In the genomic region with DNA sequence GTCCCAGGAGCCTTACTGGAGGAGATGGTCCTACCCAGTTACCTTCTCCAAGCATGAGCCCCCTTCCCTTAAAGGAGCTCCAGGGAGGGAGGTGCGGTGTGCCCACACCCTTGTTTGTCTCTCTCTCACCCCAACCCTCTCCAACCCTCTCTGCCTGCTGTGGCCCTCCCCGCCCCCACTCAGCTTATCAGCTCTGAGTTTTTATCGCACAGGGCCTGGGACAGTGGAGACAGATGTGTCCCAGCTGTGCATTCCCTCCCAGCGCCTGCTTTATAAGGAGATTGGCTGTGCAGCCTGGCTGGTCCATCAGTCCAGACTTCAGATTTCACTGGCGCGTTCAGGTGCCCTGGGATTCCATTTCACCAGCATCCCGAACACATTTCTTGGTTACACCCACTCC, we compare ENCODE assay signal across 10 mouse cellular contexts.
A peak's percentile ranks its signal among the peaks of the same experiment; 100 is the strongest.
DNase-seq lines count a peak whose midpoint lies in the region; ATAC-seq and TF ChIP-seq lines count a peak whose summit lies in the region.
"Had no signal": no experiment of that assay in that cellular context is flagged by ENCODE, and none has a peak within 500 bp of the region (broad histone marks: within the 10 kb centered on the region; RNA-seq: fewer than 3 reads in every experiment).

No protein-coding gene starts in this region.

- no peak overlapping the region for H3K9ac ChIP-seq in limb, embryonic 11.5 days (ENCODE audit: low read length)

- H3K27me3 ChIP-seq in heart, embryonic 10.5 days (ENCODE audit: insufficient read depth, poor library complexity, severe bottlenecking), result no peaks in the 10 kb centered on the region
- no peaks in the 10 kb centered on the region for H3K27me3 ChIP-seq in limb, embryonic 11.5 days (ENCODE audit: control insufficient read depth, insufficient read depth, low read length)

- H3K27ac ChIP-seq in layer of hippocampus, adult 2 months, result peak overlapping the region; percentile 59; the same call in 1 of the 2 replicates
- H3K27ac ChIP-seq in heart, embryonic 10.5 days, result peak overlapping the region; percentile 80
- H3K27ac ChIP-seq in limb, embryonic 11.5 days (replicated peaks; ENCODE audit: low read depth, low read length), result no peak overlapping the region

- H3K4me3 ChIP-seq in layer of hippocampus, adult 2 months, result no peak overlapping the region
- peak overlapping the region; percentile 31 for H3K4me3 ChIP-seq in heart, embryonic 10.5 days
- no peak overlapping the region for H3K4me3 ChIP-seq in limb, embryonic 11.5 days (ENCODE audit: low read depth, low read length)

- no peak for DNase-seq in layer of hippocampus, adult 2 months (ENCODE audit: low spot score in 2 of 2)
- DNase-seq in layer of hippocampus, adult 18-20 months (ENCODE audit: low spot score in 2 of 2), result no peak
- DNase-seq in heart, embryonic 10.5 days (ENCODE audit: low spot score), result no peak
- DNase-seq in limb, embryonic 11.5 days (ENCODE audit: low spot score), result no peak
- DNase-seq in cerebellum, adult 18-20 months, result no peak
- no peak for DNase-seq in gastrocnemius, postnatal 10 days
- DNase-seq: cerebellum, adult 11-12 months; gastrocnemius, postnatal 25 days had no signal

- H3K4me2 ChIP-seq in limb, embryonic 11.5 days (ENCODE audit: low read depth, severe bottlenecking), result no peak overlapping the region

- peaks cover 70% of the 10 kb centered on the region for H3K4me1 ChIP-seq in heart, embryonic 10.5 days
- H3K4me1 ChIP-seq in limb, embryonic 11.5 days (ENCODE audit: control insufficient read depth, insufficient read depth, low read length), result peaks cover 9% of the 10 kb centered on the region

- H3K9me3 ChIP-seq in heart, embryonic 10.5 days, result no peaks in the 10 kb centered on the region
- H3K9me3 ChIP-seq in limb, embryonic 11.5 days (ENCODE audit: control insufficient read depth, low read length), result no peaks in the 10 kb centered on the region

- 6% methylated on average over 7 of the region's 7 CpGs for WGBS in heart, embryonic 10.5 days
- whole genome bisulfite sequencing in limb, embryonic 11.5 days, result 50% methylated on average over 7 of the region's 7 CpGs

- ATAC-seq in limb, embryonic 11.5 days (ENCODE audit: insufficient number of reproducible peaks, low FRiP score, low TSS enrichment, low read depth), result 0 out of 2 replicates have a peak, but pooled peaks have one; percentile 33
- ATAC-seq in megakaryocyte progenitor cell, adult 5-6 weeks (replicated peaks; ENCODE audit: poor library complexity), result peak; percentile 8; the same call in 1 of the 2 replicates
- ATAC-seq in monocyte, adult 5-6 weeks (replicated peaks; ENCODE audit: insufficient number of reproducible peaks, low FRiP score, low TSS enrichment, poor library complexity, severe bottlenecking), result no peak

- no peak for TF ChIP-seq CTCF in layer of hippocampus, adult 2 months (conservative IDR thresholded peaks at IDR 0.05)

- H3K36me3 ChIP-seq in heart, embryonic 10.5 days, result peaks cover 22% of the 10 kb centered on the region
- no peaks in the 10 kb centered on the region for H3K36me3 ChIP-seq in limb, embryonic 11.5 days (ENCODE audit: control insufficient read depth, insufficient read depth, low read length)
